Mouse (Mus musculus) limb, embryonic 12.5 days (tissue): ENCODE measurements at regions not wholly inside any gene's neighbourhood (a gene's known extent, or its start where the extent isn't known, plus 50 kb on each side); places are given as distances from the start of the nearest gene placed in this dataset.

Experiments used
- ATAC-seq: fragments of 200-750 bp; cut with Nextera tagmentation; 2 replicates; pipeline ENCODE4 v1.8.0; 2017; ENCODE audit warnings: low read depth, moderate TSS enrichment; ENCODE audit not compliant: insufficient number of reproducible peaks, insufficient read depth, low FRiP score, low TSS enrichment
- H3K27ac ChIP-seq: fragments of 300-500 bp; sonication (generic); 2 replicates; pipeline ENCODE4 v1.5.1; 2016; ENCODE audit warnings: mild to moderate bottlenecking, moderate library complexity
- H3K27me3 ChIP-seq: fragments of 300-500 bp; sonication (generic); 2 replicates; pipeline ENCODE4 v1.6.1; 2016; ENCODE audit warnings: mild to moderate bottlenecking, moderate library complexity
- H3K36me3 ChIP-seq: fragments of 300-500 bp; sonication (generic); 2 replicates; pipeline ENCODE4 v1.6.1; 2016; ENCODE audit warnings: mild to moderate bottlenecking, moderate library complexity
- H3K4me1 ChIP-seq: fragments of 300-500 bp; sonication (generic); replicated peaks from 2 replicates; pipeline ENCODE4 v1.6.1; 2016
- H3K4me2 ChIP-seq: fragments of 300-500 bp; sonication (generic); 2 replicates; pipeline ENCODE4 v1.6.1; 2016; ENCODE audit warnings: mild to moderate bottlenecking, moderate library complexity
- H3K4me3 ChIP-seq: fragments of 300-500 bp; sonication (generic); replicated peaks from 2 replicates; pipeline ENCODE4 v1.5.1; 2016; ENCODE audit warnings: mild to moderate bottlenecking
- H3K9ac ChIP-seq: fragments of 300-500 bp; sonication (generic); replicated peaks from 2 replicates; pipeline ENCODE4 v1.6.1; 2016; ENCODE audit warnings: mild to moderate bottlenecking, moderate library complexity
- H3K9me3 ChIP-seq: fragments of 300-500 bp; sonication (generic); 2 replicates; pipeline ENCODE4 v1.6.1; 2016; ENCODE audit warnings: mild to moderate bottlenecking, moderate library complexity
- WGBS: fragments of 180-500 bp; shearing (Covaris S2); methylation state at CpG from one replicate; pipeline ENCODE4 v1.1.7; 2016; 5-methylcytosine and 5-hydroxymethylcytosine counted together

DNA sequence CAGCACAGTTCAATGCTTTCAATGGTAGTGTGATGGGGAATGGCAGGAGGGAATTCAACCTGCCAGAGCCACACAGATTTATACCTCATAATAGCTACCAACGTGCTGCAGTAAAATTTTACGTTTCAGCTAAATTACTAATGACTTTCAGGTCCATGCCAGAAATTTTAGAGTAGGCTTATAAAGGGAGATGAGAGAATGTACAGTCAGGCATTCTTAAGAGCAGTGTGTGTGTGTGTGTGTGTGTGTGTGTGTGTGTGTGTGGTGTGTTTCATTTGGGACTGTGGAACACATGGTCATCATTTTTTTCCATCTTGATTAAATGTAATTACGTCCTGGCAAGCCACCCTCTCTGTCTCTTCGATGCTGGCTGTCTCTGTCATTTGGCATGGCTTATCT is 132.7 kb upstream of the Hhip start:
- H3K4me2 ChIP-seq = no peak overlapping the region
- H3K27me3 ChIP-seq = peaks cover 32% of the 10 kb centered on the region
- 26% methylated on average over 4 of the region's 4 CpGs for WGBS
- no peak overlapping the region for H3K4me3 ChIP-seq
- no peaks in the 10 kb centered on the region for H3K36me3 ChIP-seq
- peaks cover 19% of the 10 kb centered on the region for H3K4me1 ChIP-seq
- peak overlapping the region; percentile 64 for H3K27ac ChIP-seq
- H3K9me3 ChIP-seq = no peaks in the 10 kb centered on the region
- ATAC-seq = peak; percentile 79; the same call in 1 of the 2 replicates
- H3K9ac ChIP-seq = no peak overlapping the region

DNA sequence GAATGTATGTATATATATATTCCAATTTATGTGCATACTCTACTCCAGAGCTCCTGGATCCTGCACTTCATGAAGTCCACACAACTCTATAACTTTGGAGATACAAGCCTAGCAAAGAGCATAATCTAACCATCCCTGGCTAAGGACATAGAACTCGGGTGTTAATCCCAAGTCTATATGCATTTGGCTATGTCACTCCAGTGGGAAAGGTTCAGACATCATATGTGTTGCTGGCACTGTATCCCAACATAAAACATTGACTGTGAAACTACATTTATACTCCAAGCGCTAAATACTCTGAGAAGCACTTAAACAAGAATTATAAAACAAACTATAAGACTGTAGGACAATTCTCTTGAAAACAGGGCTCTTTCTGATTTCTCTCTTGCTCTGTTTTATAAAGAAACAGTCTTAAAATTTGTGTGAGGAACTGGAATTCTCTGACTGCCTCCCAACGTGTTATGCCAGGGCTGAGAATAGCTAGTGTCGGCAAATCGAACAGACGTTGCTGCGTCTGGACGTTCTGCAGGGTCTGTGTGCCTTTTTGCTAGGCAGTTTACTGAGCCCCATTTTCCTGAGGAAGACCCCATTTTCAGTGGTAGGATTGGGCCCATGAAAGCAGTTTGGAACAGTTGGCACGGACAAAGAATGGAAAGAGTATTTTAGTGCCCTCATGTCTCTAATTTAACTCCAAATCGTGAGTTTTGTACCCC is 132.1 kb upstream of the Hhip start:
- Histone ChIP-seq H3K9me3 (no peaks in the 10 kb centered on the region), H3K4me1 (peaks cover 19% of the 10 kb centered on the region), H3K27me3 (peaks cover 32% of the 10 kb centered on the region), H3K27ac (peak overlapping the region; percentile 54; the same call in 1 of the 2 replicates), H3K9ac (no peak overlapping the region), H3K4me2 (no peak overlapping the region), H3K36me3 (no peaks in the 10 kb centered on the region), H3K4me3 (no peak overlapping the region)
- no peak for ATAC-seq
- WGBS = 41% methylated on average over 10 of the region's 10 CpGs

- Histone ChIP-seq H3K36me3 (no peaks in the 10 kb centered on the region), H3K9me3 (no peaks in the 10 kb centered on the region), H3K4me2 (no peak overlapping the region), H3K9ac (no peak overlapping the region), H3K4me1 (peaks cover 10% of the 10 kb centered on the region), H3K4me3 (no peak overlapping the region), H3K27ac (no peak overlapping the region), H3K27me3 (peaks cover 21% of the 10 kb centered on the region)
- WGBS = 25% methylated on average over 4 of the region's 4 CpGs
- ATAC-seq = no peak
These were observed 127.5 kb upstream of the Hhip start for GRCm38 (mm10) chr8:80185286-80185685.

GRCm38 (mm10) chr8:80168688-80169087 is 110.9 kb upstream of the Hhip start:
- Histone ChIP-seq H3K9ac (no peak overlapping the region), H3K4me3 (no peak overlapping the region), H3K36me3 (no peaks in the 10 kb centered on the region), H3K27ac (no peak overlapping the region), H3K4me1 (no peaks in the 10 kb centered on the region), H3K27me3 (no peaks in the 10 kb centered on the region), H3K9me3 (no peaks in the 10 kb centered on the region), H3K4me2 (no peak overlapping the region)
- 73% methylated on average over 9 of the region's 9 CpGs for WGBS
- no peak for ATAC-seq

- no peak; the same call in 1 of the 2 replicates for ATAC-seq
- Histone ChIP-seq H3K4me3 (no peak overlapping the region), H3K9me3 (no peaks in the 10 kb centered on the region), H3K4me1 (peaks cover 7% of the 10 kb centered on the region), H3K27ac (no peak overlapping the region), H3K27me3 (no peaks in the 10 kb centered on the region), H3K36me3 (no peaks in the 10 kb centered on the region), H3K9ac (no peak overlapping the region), H3K4me2 (no peak overlapping the region)
- 17% methylated on average over 9 of the region's 9 CpGs for WGBS
These were observed 91.8 kb upstream of the Hhip start for GRCm38 (mm10) chr8:80149458-80150083.

GRCm38 (mm10) chr8:80147929-80148328 is 90.1 kb upstream of the Hhip start:
- H3K4me3 ChIP-seq = no peak overlapping the region
- no peaks in the 10 kb centered on the region for H3K9me3 ChIP-seq
- no peak overlapping the region for H3K4me2 ChIP-seq
- no peak for ATAC-seq
- H3K4me1 ChIP-seq = peaks cover 7% of the 10 kb centered on the region
- no peaks in the 10 kb centered on the region for H3K36me3 ChIP-seq
- no peak overlapping the region for H3K27ac ChIP-seq
- H3K27me3 ChIP-seq = no peaks in the 10 kb centered on the region
- WGBS = 86% methylated on average over 3 of the region's 3 CpGs
- H3K9ac ChIP-seq = no peak overlapping the region

GRCm38 (mm10) chr8:80138481-80138880 is 80.7 kb upstream of the Hhip start:
- Histone ChIP-seq H3K36me3 (no peaks in the 10 kb centered on the region), H3K27ac (no peak overlapping the region), H3K4me2 (no peak overlapping the region), H3K4me3 (no peak overlapping the region), H3K27me3 (no peaks in the 10 kb centered on the region), H3K9ac (no peak overlapping the region), H3K4me1 (no peaks in the 10 kb centered on the region), H3K9me3 (no peaks in the 10 kb centered on the region)
- WGBS = 81% methylated on average over 6 of the region's 6 CpGs
- ATAC-seq = no peak

- no peak overlapping the region for H3K4me2 ChIP-seq
- 88% methylated on average over 3 of the region's 3 CpGs for WGBS
- H3K9me3 ChIP-seq = no peaks in the 10 kb centered on the region
- no peak for ATAC-seq
- H3K27ac ChIP-seq = no peak overlapping the region
- no peak overlapping the region for H3K4me3 ChIP-seq
- peaks cover 7% of the 10 kb centered on the region; the same call in 1 of the 2 replicates for H3K4me1 ChIP-seq
- no peak overlapping the region for H3K9ac ChIP-seq
- no peaks in the 10 kb centered on the region for H3K36me3 ChIP-seq
- no peaks in the 10 kb centered on the region for H3K27me3 ChIP-seq
These were observed 62.7 kb upstream of the Hhip start for GRCm38 (mm10) chr8:80120378-80120965.

- WGBS = 32% methylated on average over 4 of the region's 4 CpGs
- Histone ChIP-seq H3K9ac (no peak overlapping the region), H3K36me3 (no peaks in the 10 kb centered on the region), H3K9me3 (no peaks in the 10 kb centered on the region), H3K4me3 (no peak overlapping the region), H3K27ac (no peak overlapping the region), H3K27me3 (no peaks in the 10 kb centered on the region), H3K4me1 (peaks cover 7% of the 10 kb centered on the region; the same call in 1 of the 2 replicates), H3K4me2 (no peak overlapping the region)
- no peak for ATAC-seq
These were observed 59.5 kb upstream of the Hhip start for GRCm38 (mm10) chr8:80117328-80117727.
